Mouse (Mus musculus): ENCODE measurements at regions not wholly inside any gene's neighbourhood (a gene's known extent, or its start where the extent isn't known, plus 50 kb on each side); places are given as distances from the start of the nearest gene placed in this dataset. TPM values are rescaled to one million over a fixed set of nuclear protein-coding genes. Genes with fewer than 3 reads are reported as not detected.

Small RNA genes lying in the stretch of these regions (microRNA-seq; reads per million reads assigned to microRNA genes)
- gene Gm22917, result not detected

Data from limb, embryonic 10.5 days (tissue).